Mouse (Mus musculus): Measurements from ENCODE around the gene Ttc21b. TPM values are rescaled to one million over a fixed set of nuclear protein-coding genes. Genes with fewer than 3 reads are reported as not detected.
A peak's percentile ranks its signal among the peaks of the same experiment; 100 is the strongest.

Gene Ttc21b
- total RNA-seq, 2 experiments from 2014 or later = 4.1 to 4.2 TPM

DNA sequence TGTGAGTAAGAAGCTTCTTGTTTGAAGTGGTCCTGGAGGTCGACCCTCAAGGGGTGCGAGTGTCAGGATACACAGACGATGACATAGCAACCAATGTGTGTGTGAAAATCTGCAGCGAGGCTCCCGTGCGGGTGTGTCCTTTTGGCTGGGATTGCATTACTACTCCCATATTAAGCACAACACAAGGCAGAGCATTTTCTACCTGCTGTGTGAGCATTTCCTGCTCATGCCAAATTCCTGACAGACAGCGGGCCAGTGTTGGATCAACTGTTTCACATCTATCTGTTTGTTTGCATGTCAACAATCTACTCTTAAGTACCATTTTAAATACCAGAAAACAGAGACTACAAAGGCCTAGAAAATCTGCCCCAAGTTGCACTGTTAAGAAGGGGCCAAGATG is 79.4 kb downstream of the Ttc21b start:
- DNase-seq = no peak
- intact Hi-C loops (cut with DNase I) = no loop called here

DNA sequence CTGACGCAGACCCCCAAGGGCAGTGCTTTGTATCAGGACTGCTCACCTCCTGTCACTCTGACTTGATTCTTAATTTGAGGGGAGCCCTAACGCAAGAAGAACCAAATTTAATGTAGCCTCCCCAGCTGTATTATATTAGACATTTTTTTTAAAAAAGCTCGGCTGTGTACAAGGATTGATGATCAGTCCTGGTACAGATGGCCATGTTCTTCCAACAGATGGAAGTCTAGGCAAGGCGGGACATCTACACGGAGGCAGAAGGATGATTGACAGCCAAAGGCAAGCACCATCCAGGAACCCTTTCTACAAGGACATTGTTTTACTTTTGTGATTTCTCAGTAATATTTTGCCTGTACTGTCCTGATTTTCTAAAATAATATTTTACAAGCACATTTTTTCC is 83.3 kb downstream of the Ttc21b start:
- DNase-seq = no peak
- intact Hi-C loops (cut with DNase I) = no loop called here

DNA sequence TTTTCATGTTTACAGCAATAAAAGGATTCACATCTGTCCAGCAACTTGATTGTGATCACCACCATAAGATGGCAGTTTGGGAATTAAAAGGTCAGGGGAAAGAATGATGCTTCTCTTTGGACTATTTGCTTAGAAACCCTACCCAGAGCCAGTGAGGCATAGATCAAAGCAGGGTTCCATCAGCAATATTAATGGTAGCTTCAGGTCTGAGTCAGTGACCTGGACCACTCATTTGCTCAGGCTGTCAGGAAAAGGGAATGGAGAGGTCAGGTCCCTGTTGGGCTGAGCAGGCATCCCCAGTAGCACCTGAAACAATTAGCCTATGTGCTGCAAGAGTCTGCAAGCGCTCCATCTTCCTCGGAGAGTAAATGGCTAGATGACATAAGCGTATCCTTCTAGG is 84.8 kb downstream of the Ttc21b start:
- no peak for DNase-seq
- intact Hi-C loops (cut with DNase I) = no loop called here

DNA sequence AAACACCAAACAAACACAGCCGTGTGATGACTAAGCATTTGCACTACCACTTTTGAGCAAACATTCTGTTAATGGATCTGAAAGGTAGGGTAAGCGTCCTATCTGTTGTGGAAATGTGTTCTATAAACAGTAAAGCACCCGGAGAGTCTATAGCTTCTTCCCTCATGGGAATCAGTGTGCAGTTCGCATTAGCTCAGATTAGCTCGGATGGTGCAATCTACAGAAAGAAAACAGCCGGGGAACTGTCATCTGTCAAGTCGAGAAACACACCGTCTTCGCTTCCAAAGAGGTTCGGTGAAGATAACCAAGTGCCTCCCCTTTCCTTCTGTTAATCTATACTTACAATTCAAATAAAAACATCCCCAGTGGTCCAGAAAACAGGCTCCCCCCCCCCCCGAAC is 85.7 kb downstream of the Ttc21b start:
- DNase-seq = no peak
- intact Hi-C loops (cut with DNase I) = no loop called here

DNA sequence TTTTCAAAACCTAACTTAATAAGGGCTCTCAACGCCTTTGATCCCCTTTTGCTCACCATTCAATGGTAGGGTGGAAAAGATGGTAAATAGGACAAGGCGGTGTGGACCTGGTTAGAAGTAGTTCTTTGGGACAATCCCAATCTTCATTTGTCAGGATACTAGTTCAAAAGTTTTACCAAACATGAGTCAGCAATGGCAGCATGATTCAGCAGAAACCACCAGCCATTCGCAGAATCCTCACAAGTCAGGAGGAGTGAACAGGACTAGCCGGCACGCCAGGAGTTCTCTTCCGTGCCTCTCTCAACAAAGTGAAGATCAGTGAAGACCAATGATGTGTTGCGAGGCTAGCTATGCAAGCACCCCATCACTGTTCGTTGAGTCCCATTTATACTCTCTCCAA is 91.4 kb downstream of the Ttc21b start:
- intact Hi-C loops (cut with DNase I) = no loop called here
- no peak for DNase-seq

DNA sequence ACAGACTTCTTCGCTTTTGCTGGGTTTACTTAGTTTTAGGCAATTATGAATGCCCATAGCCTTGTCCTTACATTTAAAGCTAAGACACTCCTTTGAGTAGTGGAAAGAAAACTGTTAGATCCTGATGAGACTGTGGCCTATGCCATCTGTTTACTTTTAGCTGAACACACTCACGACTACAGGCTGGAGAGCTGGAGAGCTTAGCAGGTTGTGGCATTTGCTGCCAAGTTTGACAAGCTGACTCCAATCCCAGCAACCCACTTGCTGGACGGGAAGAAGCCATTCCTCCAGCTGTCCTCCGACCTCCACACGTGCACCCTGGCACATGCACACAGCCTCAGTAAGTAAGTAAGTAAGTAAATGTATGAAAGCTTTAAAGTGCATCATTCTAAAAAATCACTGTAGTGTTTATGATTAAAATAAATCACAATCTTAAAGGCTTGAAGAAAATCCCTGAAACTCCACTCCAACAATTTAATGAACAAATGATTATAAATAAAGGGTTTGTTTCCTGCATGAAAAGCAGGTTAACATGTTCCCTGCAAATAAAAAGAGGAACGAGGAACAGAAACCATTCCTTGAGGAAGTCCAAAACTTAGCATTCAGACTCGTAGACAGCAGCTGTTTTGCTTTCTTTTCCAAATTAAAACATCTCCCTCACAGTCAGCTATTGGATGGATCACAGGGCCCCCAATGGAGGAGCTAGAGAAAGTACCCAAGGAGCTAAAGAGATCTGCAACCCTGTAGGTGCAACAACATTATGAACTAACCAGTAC is 98.1 kb downstream of the Ttc21b start:
- intact Hi-C loops (cut with DNase I) = no loop called here
- DNase-seq = peak in 1 of 2 experiments; percentile 12

DNA sequence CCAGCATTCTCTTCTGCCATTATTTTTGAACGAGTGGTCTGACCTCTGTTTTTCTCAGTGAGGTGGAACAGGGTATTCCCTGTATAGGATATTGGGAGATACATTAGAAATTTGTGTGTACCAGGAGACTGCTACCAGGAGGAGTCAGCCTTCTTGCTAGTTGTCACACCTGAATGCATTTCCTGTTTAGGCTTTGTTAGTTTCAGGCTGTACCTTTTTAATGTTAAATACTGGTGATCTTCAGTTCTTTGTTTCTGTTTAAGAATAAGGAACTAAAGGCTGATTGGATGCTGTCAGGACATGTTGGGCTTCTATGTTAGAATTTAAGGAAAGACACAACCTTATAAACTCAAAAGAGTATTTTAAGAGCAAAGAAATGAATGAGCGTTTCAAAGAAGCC is 105.0 kb downstream of the Ttc21b start:
- intact Hi-C loops (cut with DNase I) = no loop called here
- no peak for DNase-seq

DNA sequence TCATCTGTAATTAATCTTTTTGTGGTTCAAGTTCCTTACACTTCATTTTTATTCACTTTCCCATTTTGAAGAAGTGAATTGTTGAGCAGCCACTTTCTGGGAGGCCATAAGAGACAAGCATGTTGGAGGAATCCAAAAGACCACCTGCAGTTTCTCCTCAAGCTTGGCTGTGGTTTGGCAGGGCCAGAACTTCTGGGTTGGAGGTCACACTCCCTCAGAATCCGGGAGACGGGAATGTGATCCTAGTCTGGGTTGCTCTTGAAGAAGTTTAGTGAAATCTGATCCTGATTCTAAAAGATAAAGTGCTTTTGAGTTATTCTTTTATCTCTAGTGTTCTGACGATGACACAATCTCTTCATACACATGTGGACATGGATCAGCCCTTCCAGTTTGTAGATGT is 105.9 kb downstream of the Ttc21b start:
- intact Hi-C loops (cut with DNase I) = no loop called here

DNA sequence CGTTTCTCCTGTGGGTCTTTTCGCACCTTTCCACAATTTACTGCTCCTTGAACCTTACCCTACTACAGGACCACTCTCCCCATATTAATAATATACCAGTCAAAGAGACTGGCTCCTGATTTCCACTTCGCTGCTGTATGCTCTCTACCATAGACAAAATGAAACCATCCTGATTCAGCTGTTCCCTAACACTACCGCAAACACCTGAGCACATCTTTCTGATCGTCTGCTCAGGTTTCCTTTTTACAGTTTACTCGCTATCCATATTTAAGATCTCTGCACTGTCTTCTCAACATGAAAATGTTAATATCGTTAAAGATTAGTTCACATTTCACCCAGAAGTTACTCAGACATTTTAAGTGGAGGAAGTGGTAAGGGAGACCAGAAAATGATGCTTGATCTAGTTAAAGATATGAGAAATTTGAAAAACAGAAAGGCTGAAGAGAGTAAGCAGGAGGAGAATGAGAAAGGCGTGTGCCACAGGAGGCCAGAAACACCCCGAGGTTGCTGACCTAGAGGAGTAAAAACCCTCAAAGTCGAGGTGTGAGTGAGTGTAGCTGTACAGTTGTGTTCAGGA is 107.7 kb downstream of the Ttc21b start:
- DNase-seq = no peak
- intact Hi-C loops (cut with DNase I) = no loop called here

More for the DNA sequence above, 105.9 kb downstream of the Ttc21b start:
- DNase-seq = no peak

DNA sequence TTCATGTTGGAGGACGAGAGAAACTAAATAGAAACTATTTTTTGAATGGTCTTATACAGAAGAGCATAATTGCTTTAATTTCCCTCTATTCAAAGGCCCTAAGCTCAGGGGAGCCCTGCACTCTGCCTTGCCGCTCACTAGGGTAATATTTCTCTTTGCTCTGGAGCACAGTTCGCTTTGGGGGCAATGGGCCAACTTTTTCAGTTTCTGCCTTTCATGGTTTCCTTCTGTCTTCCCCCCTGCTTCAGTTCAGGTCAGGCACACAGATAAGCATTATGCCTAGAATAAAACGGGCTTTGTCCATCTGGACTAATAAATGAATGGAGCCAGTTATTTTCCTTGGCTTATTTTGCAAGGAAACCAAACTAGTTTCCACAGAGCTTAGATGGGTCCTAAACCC is 109.9 kb downstream of the Ttc21b start:
- intact Hi-C loops (cut with DNase I) = no loop called here
- peak; percentile 2 to 4 for DNase-seq

DNA sequence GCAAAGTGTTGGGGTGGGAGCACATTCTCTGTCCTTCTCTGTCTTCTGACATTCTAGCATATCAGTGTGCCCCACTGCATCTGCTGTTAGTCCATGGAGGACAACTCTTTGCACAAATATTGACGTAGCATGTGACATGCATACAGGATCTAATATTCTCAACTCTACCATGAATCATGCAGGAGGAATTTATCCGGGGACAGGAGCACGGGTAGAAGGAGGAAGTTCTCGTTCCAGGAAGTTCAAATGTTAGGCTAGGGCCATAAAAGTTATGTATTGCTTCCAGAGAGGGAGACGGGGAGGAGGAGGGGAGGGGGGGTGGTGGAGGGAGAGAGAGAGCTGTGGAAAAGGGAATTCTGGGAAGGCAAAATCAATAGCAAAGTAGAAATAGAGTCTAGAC is 111.6 kb downstream of the Ttc21b start:
- intact Hi-C loops (cut with DNase I) = no loop called here

DNA sequence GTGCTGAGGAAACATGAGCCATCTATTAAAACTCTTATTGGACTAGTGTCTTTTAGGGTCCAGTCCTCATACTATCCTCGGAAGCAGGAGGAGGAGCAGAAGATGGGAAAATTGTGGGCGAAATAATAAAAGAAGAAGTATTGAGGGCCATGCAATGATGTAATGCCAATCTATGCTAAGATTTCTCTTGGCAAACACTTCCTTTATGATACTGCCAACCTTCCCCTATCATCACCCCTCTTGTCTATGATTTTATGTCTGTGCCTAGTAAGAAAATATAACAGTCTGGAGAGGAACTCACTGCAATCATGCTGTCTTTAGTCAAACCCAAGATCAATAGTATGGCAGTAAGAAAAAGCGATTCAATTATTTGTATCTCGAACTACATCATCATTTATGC is 113.1 kb downstream of the Ttc21b start:
- intact Hi-C loops (cut with DNase I) = no loop called here
- no peak for DNase-seq

More for the DNA sequence above, 111.6 kb downstream of the Ttc21b start:
- DNase-seq = no peak

DNA sequence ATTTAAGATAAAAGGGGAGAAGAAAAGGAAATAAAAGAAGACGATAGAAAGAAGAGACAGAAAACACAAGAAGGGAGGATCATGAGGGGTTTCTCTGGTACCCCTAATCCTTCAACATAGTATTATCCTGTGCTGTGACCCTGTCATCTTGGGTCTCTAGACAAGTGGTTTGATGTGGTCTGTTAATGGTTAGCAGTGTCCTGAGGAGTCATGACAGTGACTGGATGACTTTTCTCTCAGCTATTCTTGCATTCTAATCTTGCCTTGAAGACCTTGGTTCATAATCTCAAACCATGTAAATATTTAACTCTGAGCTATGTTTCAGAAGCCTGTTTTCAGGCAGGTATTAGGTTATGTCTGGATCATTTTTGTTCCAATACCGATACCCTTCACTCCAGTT is 113.7 kb downstream of the Ttc21b start:
- intact Hi-C loops (cut with DNase I) = no loop called here

DNA sequence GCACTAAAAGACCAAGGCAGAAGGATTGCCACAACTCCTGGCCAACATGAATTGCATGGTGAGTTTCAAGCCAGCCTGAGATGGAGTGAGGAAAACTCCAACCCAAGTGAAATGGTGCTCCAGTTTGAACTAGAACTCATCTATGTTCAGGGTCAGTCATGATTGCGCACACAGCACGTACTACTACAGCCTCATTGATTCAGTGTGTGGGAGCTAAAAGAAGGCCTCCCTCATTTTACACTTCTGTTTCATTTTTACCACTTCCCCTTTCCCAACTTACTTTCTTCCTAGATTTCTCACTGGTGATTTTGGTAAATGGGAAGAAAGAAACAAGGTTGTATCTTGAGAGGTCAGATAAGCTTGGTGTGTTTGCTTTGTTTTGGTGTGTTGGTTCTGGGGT is 114.1 kb downstream of the Ttc21b start:
- intact Hi-C loops (cut with DNase I) = no loop called here
- no peak for DNase-seq

More for the DNA sequence above, 113.7 kb downstream of the Ttc21b start:
- DNase-seq = no peak

DNA sequence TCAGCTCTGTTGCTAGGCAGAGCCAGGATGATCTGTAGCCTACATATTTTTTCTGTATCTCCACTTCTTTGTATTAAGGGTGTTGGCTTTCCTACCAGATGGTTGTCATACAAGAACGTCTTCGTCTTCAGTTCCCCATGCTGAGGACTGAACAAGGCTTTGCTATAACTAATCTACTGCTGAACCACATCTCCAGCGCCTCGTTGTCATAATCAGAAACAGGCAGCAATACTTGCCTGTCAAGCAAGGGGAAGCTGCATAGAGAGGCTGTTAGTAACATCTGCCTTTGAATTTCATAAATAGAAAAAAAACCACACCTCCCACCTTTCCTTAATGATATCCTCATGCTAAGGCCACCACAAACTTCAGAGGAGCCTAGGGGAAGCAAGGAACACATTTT is 116.2 kb downstream of the Ttc21b start:
- no peak for DNase-seq
- intact Hi-C loops (cut with DNase I) = no loop called here

Other genes starting within 250 kb of the Ttc21b start
- gene Galnt3, start 131.6 kb downstream of the Ttc21b start, total RNA-seq (2021) = under 1 TPM; 0.32 to 0.33 TPM
- gene Scn1a, start 184.2 kb upstream of the Ttc21b start, total RNA-seq (2021) = under 1 TPM; 0.07 to 0.10 TPM